Mouse (Mus musculus): ENCODE data around the gene Rbm18. TPM values are rescaled to one million over a fixed set of nuclear protein-coding genes. Genes with fewer than 3 reads are reported as not detected.

Rbm18 gene
- polyA plus RNA-seq, 1 experiment from 2014 or later, result 66.1 TPM

DNA sequence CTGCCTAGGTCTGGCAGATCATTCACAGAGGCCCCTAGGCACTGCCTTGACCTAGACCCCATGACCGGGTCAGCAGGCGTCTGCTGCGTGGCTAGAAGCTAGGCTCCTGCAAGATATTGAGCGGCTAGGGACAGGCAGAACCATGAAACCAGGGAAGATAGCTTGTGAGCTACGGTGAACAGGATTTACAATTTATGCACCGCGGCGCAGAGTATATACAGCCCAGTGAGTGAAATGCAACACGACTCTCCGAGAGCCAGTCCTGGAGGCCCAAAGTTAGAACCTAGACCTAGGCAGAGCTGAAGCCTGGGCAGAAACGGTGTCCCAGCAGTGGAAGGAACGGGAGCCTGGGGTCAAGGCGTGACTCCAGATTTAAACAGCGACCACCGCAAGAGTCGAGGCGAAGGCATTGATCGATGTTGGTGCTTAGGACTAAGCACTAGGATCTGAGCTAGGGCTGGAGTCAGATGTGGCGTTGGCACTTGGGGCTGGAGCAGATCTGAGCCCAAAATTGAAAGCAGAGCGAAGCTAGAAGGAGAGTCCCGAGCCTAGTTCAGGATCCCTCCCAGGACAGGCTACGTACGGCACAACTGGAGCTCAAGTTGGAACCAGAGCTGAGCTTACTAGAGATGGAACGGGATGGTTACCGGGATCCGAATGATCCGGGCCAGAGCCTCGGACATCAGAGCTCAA lies 34.6 kb downstream of the Rbm18 start:
- peak overlapping the region; percentile 91 for H3K4me2 ChIP-seq (ENCODE audit: low read depth, low read length)
- peak overlapping the region; percentile 24; the same call in 1 of the 2 replicates for H3K9ac ChIP-seq (ENCODE audit: low read length)
- no peaks in the 10 kb centered on the region for H3K9me3 ChIP-seq (replicated peaks; ENCODE audit: control insufficient read depth, low read length)
- peaks cover 95% of the 10 kb centered on the region for H3K27me3 ChIP-seq (ENCODE audit: control insufficient read depth, insufficient read depth, low read length)
- ATAC-seq (replicated peaks; ENCODE audit: extremely low read depth, insufficient read depth, low FRiP score), result no peak
- H3K27ac ChIP-seq (ENCODE audit: low read length), result no peak overlapping the region
- H3K36me3 ChIP-seq (ENCODE audit: control insufficient read depth, insufficient read depth), result no peaks in the 10 kb centered on the region
- H3K4me3 ChIP-seq (ENCODE audit: low read length), result peak overlapping the region; percentile 61
- 12% methylated on average over 28 of the region's 28 CpGs for WGBS
- peaks cover 34% of the 10 kb centered on the region for H3K4me1 ChIP-seq (ENCODE audit: control insufficient read depth, insufficient read depth, low read length)

DNA sequence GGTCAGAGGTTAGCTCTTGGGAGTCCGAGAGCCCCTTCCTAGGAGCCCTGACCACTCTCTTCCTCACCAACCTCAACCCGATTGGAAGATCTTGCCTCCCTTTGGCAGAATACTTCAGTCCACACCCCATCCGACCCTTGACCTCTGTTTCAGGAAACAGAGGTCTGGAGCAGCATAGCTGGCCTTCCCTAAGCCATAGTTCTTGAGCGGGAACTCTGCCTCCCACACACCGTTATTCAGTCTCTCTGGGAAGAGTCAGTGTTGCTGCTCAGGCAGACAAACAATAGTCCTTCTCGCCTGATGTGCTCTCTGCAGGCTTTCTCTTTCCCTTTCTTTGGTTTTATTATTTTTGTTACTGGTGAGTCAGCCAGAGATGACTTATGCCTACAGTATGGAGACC lies 36.8 kb downstream of the Rbm18 start:
- no peaks in the 10 kb centered on the region for H3K36me3 ChIP-seq (ENCODE audit: control insufficient read depth, insufficient read depth)
- no peak overlapping the region for H3K4me3 ChIP-seq (ENCODE audit: low read length)
- H3K4me2 ChIP-seq (ENCODE audit: low read depth, low read length), result no peak overlapping the region
- 16% methylated on average over 6 of the region's 6 CpGs for WGBS
- no peak overlapping the region for H3K9ac ChIP-seq (ENCODE audit: low read length)
- peaks cover 96% of the 10 kb centered on the region for H3K27me3 ChIP-seq (ENCODE audit: control insufficient read depth, insufficient read depth, low read length)
- no peak overlapping the region for H3K27ac ChIP-seq (ENCODE audit: low read length)
- peaks cover 26% of the 10 kb centered on the region for H3K4me1 ChIP-seq (ENCODE audit: control insufficient read depth, insufficient read depth, low read length)
- no peak for ATAC-seq (replicated peaks; ENCODE audit: extremely low read depth, insufficient read depth, low FRiP score)
- no peaks in the 10 kb centered on the region for H3K9me3 ChIP-seq (replicated peaks; ENCODE audit: control insufficient read depth, low read length)

DNA sequence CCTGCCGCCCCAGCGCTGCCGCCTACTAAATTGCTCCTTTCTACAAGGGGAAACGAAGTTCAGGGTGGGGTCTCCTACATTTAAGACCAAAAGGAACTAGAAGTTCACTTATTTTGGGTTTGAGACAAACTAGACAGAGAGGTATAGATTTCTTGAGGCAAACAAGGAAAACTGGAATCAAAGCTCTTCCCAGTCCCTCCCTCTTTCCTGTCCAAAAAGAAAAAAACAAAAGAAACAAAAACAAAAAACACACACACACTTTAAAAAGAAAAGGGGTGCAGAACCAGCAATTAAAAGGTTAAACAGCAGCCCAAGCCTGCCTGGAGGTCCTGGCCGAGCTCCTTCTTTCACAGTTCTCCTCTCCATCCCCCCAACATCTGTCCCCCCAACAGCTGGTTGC lies 38.6 kb downstream of the Rbm18 start:
- WGBS, result 18% methylated on average over 5 of the region's 5 CpGs
- Histone ChIP-seq H3K9ac (ENCODE audit: low read length) (no peak overlapping the region), H3K4me1 (ENCODE audit: control insufficient read depth, insufficient read depth, low read length) (peaks cover 13% of the 10 kb centered on the region), H3K4me3 (ENCODE audit: low read length) (no peak overlapping the region), H3K9me3 (replicated peaks; ENCODE audit: control insufficient read depth, low read length) (no peaks in the 10 kb centered on the region), H3K36me3 (ENCODE audit: control insufficient read depth, insufficient read depth) (no peaks in the 10 kb centered on the region), H3K27ac (ENCODE audit: low read length) (no peak overlapping the region), H3K27me3 (ENCODE audit: control insufficient read depth, insufficient read depth, low read length) (peaks cover 98% of the 10 kb centered on the region), H3K4me2 (ENCODE audit: low read depth, low read length) (no peak overlapping the region)
- no peak for ATAC-seq (replicated peaks; ENCODE audit: extremely low read depth, insufficient read depth, low FRiP score)

DNA sequence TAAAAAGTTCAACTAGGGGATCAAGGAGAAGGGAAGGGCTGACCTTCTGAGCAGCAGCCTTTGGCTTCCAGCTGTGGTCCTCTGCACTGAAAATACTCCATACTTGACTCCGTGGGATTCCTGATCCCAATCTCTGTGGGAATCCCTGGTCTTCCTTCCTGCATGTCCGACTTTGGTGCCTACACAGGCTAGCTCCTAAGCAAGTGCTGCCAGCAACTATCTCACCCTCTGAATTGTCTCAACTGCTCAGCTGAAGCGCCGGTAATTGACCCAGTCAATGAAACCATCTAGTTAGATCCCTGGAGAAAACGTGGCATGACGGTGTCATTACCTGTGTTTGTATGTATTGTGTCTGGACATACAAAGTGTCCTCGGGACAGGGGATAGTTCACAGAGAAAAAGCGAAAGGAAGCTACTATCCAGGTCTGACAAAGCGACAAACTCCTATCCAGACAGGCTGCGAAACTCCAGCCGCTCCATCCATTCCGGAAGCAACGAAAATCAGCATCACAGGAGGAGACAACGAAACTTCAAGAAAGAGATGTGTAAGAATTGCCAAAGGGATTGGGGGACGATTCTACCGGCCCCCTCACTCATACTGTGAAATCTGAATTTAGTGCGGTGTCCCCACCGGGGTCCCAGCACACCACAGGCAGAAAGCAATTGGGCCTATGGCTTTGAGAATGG lies 39.3 kb downstream of the Rbm18 start:
- H3K36me3 ChIP-seq (ENCODE audit: control insufficient read depth, insufficient read depth), result no peaks in the 10 kb centered on the region
- ATAC-seq (replicated peaks; ENCODE audit: extremely low read depth, insufficient read depth, low FRiP score), result no peak
- no peak overlapping the region for H3K9ac ChIP-seq (ENCODE audit: low read length)

DNA sequence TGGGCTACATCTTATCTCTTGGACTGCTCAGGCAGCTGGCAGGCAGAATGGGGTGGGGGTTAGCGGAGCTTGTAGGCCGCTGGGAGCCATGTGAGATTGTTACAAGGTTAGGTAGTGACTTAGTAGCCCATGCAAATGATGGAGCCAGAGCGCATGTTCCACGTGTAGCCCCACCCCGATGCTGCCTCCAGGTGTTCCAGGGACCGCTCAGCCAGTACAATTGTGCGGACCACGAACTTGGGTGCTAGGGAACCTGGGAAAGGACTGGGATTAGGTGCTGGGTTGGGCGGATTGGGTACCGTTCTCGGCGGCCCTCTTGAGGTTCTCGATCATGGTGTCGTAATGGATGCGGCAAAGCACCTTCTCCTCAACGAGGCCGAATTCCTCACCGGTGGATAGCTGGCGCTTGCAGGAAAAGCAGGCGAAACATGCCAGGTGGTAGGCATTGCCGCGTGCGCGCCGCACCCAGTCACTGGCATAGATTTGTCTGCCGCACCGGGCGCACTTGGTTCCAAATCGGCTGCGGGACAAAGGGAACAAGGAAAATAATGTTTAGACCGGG lies 42.6 kb downstream of the Rbm18 start:
- no peak overlapping the region for H3K4me3 ChIP-seq (ENCODE audit: low read length)
- H3K9me3 ChIP-seq (replicated peaks; ENCODE audit: control insufficient read depth, low read length), result no peaks in the 10 kb centered on the region
- ATAC-seq (replicated peaks; ENCODE audit: extremely low read depth, insufficient read depth, low FRiP score), result no peak
- no peak overlapping the region for H3K27ac ChIP-seq (ENCODE audit: low read length)
- no peak overlapping the region for H3K9ac ChIP-seq (ENCODE audit: low read length)
- no peak overlapping the region for H3K4me2 ChIP-seq (ENCODE audit: low read depth, low read length)
- H3K4me1 ChIP-seq (ENCODE audit: control insufficient read depth, insufficient read depth, low read length), result peaks cover 14% of the 10 kb centered on the region
- 15% methylated on average over 31 of the region's 31 CpGs for WGBS
- H3K27me3 ChIP-seq (ENCODE audit: control insufficient read depth, insufficient read depth, low read length), result peaks cover 94% of the 10 kb centered on the region
- H3K36me3 ChIP-seq (ENCODE audit: control insufficient read depth, insufficient read depth), result no peaks in the 10 kb centered on the region

More for the DNA sequence above, 39.3 kb downstream of the Rbm18 start:
- Histone ChIP-seq H3K27ac (ENCODE audit: low read length) (no peak overlapping the region), H3K4me1 (ENCODE audit: control insufficient read depth, insufficient read depth, low read length) (peaks cover 5% of the 10 kb centered on the region), H3K9me3 (replicated peaks; ENCODE audit: control insufficient read depth, low read length) (no peaks in the 10 kb centered on the region), H3K27me3 (ENCODE audit: control insufficient read depth, insufficient read depth, low read length) (peaks cover 95% of the 10 kb centered on the region), H3K4me2 (ENCODE audit: low read depth, low read length) (no peak overlapping the region), H3K4me3 (ENCODE audit: low read length) (no peak overlapping the region)
- 12% methylated on average over 18 of the region's 18 CpGs for WGBS

DNA sequence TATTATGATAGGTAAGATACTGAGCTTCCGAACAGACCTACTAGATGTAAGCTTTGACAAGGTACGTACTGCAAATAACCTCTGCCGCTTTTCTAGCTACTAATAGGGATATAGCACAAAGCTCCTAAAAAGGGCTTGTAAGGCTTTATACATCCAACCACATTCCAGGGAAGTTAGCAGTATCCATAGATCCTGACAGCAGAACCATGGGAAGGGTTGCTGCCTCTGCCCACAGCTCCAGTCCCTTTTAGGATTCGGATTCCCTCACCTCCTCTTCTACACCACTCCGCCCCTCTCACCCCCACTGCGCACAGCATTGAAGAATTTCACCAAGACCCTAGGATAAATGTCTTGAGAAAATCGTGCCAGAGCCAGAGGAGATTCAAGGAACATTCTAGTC lies 43.3 kb downstream of the Rbm18 start:
- Histone ChIP-seq H3K27me3 (ENCODE audit: control insufficient read depth, insufficient read depth, low read length) (peaks cover 90% of the 10 kb centered on the region), H3K9ac (ENCODE audit: low read length) (no peak overlapping the region), H3K27ac (ENCODE audit: low read length) (no peak overlapping the region), H3K4me2 (ENCODE audit: low read depth, low read length) (no peak overlapping the region), H3K9me3 (replicated peaks; ENCODE audit: control insufficient read depth, low read length) (no peaks in the 10 kb centered on the region), H3K36me3 (ENCODE audit: control insufficient read depth, insufficient read depth) (no peaks in the 10 kb centered on the region), H3K4me1 (ENCODE audit: control insufficient read depth, insufficient read depth, low read length) (peaks cover 14% of the 10 kb centered on the region), H3K4me3 (ENCODE audit: low read length) (no peak overlapping the region)
- no peak for ATAC-seq (replicated peaks; ENCODE audit: extremely low read depth, insufficient read depth, low FRiP score)
- 25% methylated on average over 7 of the region's 7 CpGs for WGBS

DNA sequence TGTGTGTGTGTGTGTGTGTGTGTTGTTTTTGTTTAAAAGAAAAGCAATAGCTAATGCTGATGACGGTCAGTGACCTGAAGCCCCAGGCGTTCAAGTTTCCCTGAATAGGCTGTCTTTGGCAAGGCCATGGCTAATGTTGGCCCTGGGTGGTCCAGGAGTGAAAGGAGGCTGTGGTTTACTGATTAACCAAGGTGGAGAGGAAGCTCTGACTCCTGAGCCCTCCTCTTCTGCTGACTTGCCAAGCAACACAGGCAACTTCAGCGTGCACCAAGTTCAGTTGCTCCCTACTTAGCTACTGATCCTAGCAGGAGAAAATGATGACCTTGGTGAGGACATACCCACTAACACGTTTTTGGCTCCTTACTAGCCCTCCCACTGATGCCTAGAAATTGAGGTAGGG lies 43.8 kb downstream of the Rbm18 start:
- no peaks in the 10 kb centered on the region for H3K36me3 ChIP-seq (ENCODE audit: control insufficient read depth, insufficient read depth)
- H3K9me3 ChIP-seq (replicated peaks; ENCODE audit: control insufficient read depth, low read length), result no peaks in the 10 kb centered on the region
- H3K4me1 ChIP-seq (ENCODE audit: control insufficient read depth, insufficient read depth, low read length), result peaks cover 14% of the 10 kb centered on the region
- ATAC-seq (replicated peaks; ENCODE audit: extremely low read depth, insufficient read depth, low FRiP score), result no peak
- no peak overlapping the region for H3K27ac ChIP-seq (ENCODE audit: low read length)
- 19% methylated on average over 4 of the region's 4 CpGs for WGBS
- no peak overlapping the region for H3K4me3 ChIP-seq (ENCODE audit: low read length)
- H3K27me3 ChIP-seq (ENCODE audit: control insufficient read depth, insufficient read depth, low read length), result peaks cover 87% of the 10 kb centered on the region
- no peak overlapping the region for H3K4me2 ChIP-seq (ENCODE audit: low read depth, low read length)
- H3K9ac ChIP-seq (ENCODE audit: low read length), result no peak overlapping the region

DNA sequence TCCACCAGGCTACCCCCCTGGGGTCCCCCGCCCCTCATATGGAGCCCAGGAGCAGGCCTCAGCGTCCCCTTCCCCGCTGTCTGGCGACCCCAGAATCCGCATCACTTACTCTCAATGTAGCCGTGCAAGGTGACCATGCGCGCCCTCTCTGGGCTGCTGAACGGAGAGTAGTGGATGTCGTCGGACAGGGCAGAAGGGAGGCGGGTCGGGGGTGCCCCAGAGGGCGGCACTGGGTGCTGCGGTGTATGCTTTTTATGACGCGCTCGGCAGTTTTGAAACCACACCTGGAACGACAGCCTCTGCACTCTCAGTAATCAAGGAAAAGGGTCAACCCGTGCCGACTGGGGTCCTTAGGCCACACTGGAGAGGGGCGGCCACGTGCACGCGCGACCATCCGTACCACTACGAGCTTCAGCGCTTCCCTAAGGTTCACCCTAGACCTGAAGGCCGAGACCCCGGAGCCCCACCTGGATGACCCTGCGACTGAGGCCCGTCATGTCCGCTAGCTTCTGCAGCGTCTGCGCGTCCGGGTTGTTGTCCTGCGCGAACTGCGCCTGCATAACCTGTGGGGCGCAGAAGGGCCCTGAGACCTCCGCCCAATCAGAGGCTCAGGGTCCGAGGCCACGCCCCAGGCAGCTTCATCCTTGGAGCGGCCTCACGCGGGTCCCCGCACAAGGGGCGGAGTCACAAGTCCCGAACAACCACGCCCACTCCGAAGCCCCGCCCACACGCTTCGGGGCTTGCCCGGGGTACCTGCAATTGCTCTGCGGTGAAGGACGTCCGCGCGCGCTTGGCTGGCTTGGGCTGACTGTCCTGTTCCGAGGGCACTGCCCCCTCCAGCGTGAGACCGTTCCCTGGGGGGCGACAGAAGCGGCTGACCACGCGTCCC lies 45.5 kb downstream of the Rbm18 start:
- H3K27me3 ChIP-seq (ENCODE audit: control insufficient read depth, insufficient read depth, low read length), result peaks cover 80% of the 10 kb centered on the region
- WGBS, result 4% methylated on average over 70 of the region's 70 CpGs
- H3K4me2 ChIP-seq (ENCODE audit: low read depth, low read length), result peak overlapping the region; percentile 81
- peak overlapping the region; percentile 57 for H3K4me3 ChIP-seq (ENCODE audit: low read length)
- H3K4me1 ChIP-seq (ENCODE audit: control insufficient read depth, insufficient read depth, low read length), result peaks cover 14% of the 10 kb centered on the region
- 0 out of 2 replicates have a peak overlapping the region, but pooled peaks have one; percentile 43 for H3K9ac ChIP-seq (ENCODE audit: low read length)
- ATAC-seq (replicated peaks; ENCODE audit: extremely low read depth, insufficient read depth, low FRiP score), result peak; percentile 74
- no peaks in the 10 kb centered on the region for H3K9me3 ChIP-seq (replicated peaks; ENCODE audit: control insufficient read depth, low read length)
- no peak overlapping the region for H3K27ac ChIP-seq (ENCODE audit: low read length)
- no peaks in the 10 kb centered on the region for H3K36me3 ChIP-seq (ENCODE audit: control insufficient read depth, insufficient read depth)

Measured in heart, embryonic 16.5 days (tissue).